Comparison of ENCODE assay signal across 8 mouse cellular contexts in the genomic region with DNA sequence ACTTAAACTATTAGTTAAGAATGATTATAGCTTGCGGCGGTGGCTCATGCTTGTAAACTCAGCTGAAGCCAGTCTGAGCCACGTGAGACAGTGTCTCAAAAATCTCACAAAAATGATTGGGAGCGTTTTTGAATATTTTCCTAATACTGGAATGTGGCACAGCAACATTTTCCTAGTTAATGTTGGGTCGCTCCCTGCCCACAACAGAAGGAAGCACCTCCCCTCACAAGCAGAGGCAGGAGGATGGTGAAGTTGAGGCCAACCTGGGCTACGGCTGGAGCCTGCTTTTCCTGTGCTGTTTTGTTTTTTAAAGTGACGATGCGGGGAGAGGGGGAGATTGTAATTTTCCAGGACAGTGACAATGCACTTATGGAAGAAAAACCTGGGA. TPM values are rescaled to one million over a fixed set of nuclear protein-coding genes. Genes with fewer than 3 reads are reported as not detected.
A peak's percentile ranks its signal among the peaks of the same experiment; 100 is the strongest.
DNase-seq lines count a peak whose midpoint lies in the region; ATAC-seq lines count a peak whose summit lies in the region.

No protein-coding gene starts in this region.

- peak overlapping the region; percentile 92 for H3K27ac ChIP-seq in lung, embryonic 15.5 days
- H3K27ac ChIP-seq in embryonic facial prominence, embryonic 15.5 days (replicated peaks), result peak overlapping the region; percentile 93
- peak overlapping the region; percentile 97 for H3K27ac ChIP-seq in intestine, embryonic 15.5 days
- peak overlapping the region; percentile 94 for H3K27ac ChIP-seq in midbrain, embryonic 12.5 days (replicated peaks)

- H3K9ac ChIP-seq in lung, embryonic 15.5 days, result peak overlapping the region; percentile 74
- H3K9ac ChIP-seq in embryonic facial prominence, embryonic 15.5 days, result peak overlapping the region; percentile 79
- peak overlapping the region; percentile 94 for H3K9ac ChIP-seq in intestine, embryonic 15.5 days
- peak overlapping the region; percentile 92 for H3K9ac ChIP-seq in midbrain, embryonic 12.5 days (replicated peaks)

- no peaks in the 10 kb centered on the region for H3K27me3 ChIP-seq in lung, embryonic 15.5 days
- no peaks in the 10 kb centered on the region for H3K27me3 ChIP-seq in embryonic facial prominence, embryonic 15.5 days
- no peaks in the 10 kb centered on the region for H3K27me3 ChIP-seq in intestine, embryonic 15.5 days (replicated peaks)
- no peaks in the 10 kb centered on the region for H3K27me3 ChIP-seq in midbrain, embryonic 12.5 days

- ATAC-seq in lung, embryonic 15.5 days (ENCODE audit: borderline replicate concordance, extremely low read depth, low FRiP score, low TSS enrichment), result peak; percentile 29; the same call in 1 of the 2 replicates
- ATAC-seq in embryonic facial prominence, embryonic 15.5 days (ENCODE audit: insufficient number of reproducible peaks, low FRiP score, low TSS enrichment, low read depth), result no peak
- peak; percentile 11; the same call in 1 of the 2 replicates for ATAC-seq in intestine, embryonic 15.5 days
- ATAC-seq in midbrain, embryonic 12.5 days (ENCODE audit: low FRiP score, low read depth), result no peak

- no peaks in the 10 kb centered on the region for H3K9me3 ChIP-seq in lung, embryonic 15.5 days
- no peaks in the 10 kb centered on the region for H3K9me3 ChIP-seq in embryonic facial prominence, embryonic 15.5 days (replicated peaks)
- no peaks in the 10 kb centered on the region for H3K9me3 ChIP-seq in intestine, embryonic 15.5 days
- H3K9me3 ChIP-seq in midbrain, embryonic 12.5 days, result no peaks in the 10 kb centered on the region

- H3K4me1 ChIP-seq in lung, embryonic 15.5 days, result peaks cover 16% of the 10 kb centered on the region
- peaks cover 14% of the 10 kb centered on the region for H3K4me1 ChIP-seq in embryonic facial prominence, embryonic 15.5 days
- 0 out of 2 replicates have a peak, but pooled peaks cover 10% of the 10 kb centered on the region for H3K4me1 ChIP-seq in intestine, embryonic 15.5 days (replicated peaks)
- H3K4me1 ChIP-seq in midbrain, embryonic 12.5 days, result peaks cover 14% of the 10 kb centered on the region

- 2% methylated on average over 8 of the region's 8 CpGs for WGBS in lung, embryonic 15.5 days
- WGBS in embryonic facial prominence, embryonic 15.5 days, result 5% methylated on average over 8 of the region's 8 CpGs
- WGBS in intestine, embryonic 15.5 days, result 2% methylated on average over 8 of the region's 8 CpGs
- 7% methylated on average over 8 of the region's 8 CpGs for WGBS in midbrain, embryonic 12.5 days

- peak overlapping the region; percentile 49 for H3K4me2 ChIP-seq in lung, embryonic 15.5 days
- peak overlapping the region; percentile 60 for H3K4me2 ChIP-seq in embryonic facial prominence, embryonic 15.5 days (replicated peaks)
- H3K4me2 ChIP-seq in intestine, embryonic 15.5 days (replicated peaks), result peak overlapping the region; percentile 67
- H3K4me2 ChIP-seq in midbrain, embryonic 12.5 days (replicated peaks), result peak overlapping the region; percentile 60

- DNase-seq in lung, postnatal 14 days, result no peak
- no peak for DNase-seq in left cerebral cortex, adult 11 months (ENCODE audit: low spot score)
- DNase-seq in cerebellum, postnatal 36 days, result no peak
- no peak for DNase-seq in right cerebral cortex, postnatal 10 days (ENCODE audit: low spot score in 2 of 2)

- peak overlapping the region; percentile 57 for H3K4me3 ChIP-seq in lung, embryonic 15.5 days
- peak overlapping the region; percentile 65 for H3K4me3 ChIP-seq in embryonic facial prominence, embryonic 15.5 days (replicated peaks)
- peak overlapping the region; percentile 79 for H3K4me3 ChIP-seq in intestine, embryonic 15.5 days (replicated peaks)
- H3K4me3 ChIP-seq in midbrain, embryonic 12.5 days, result peak overlapping the region; percentile 75

- H3K36me3 ChIP-seq in lung, embryonic 15.5 days, result peaks cover 30% of the 10 kb centered on the region
- H3K36me3 ChIP-seq in embryonic facial prominence, embryonic 15.5 days, result peaks cover 30% of the 10 kb centered on the region
- H3K36me3 ChIP-seq in intestine, embryonic 15.5 days, result peaks cover 23% of the 10 kb centered on the region
- H3K36me3 ChIP-seq in midbrain, embryonic 12.5 days, result peaks cover 30% of the 10 kb centered on the region

RNA-seq across cellular contexts. Expression of a gene that starts 0.7 kb away (rescaled TPM):
- polyA plus RNA-seq in lung, embryonic 15.5 days (2015; fragmentation: Nextera tagmentation; extraction: Ambion mirVana), result 90.4 and 90.6 TPM in 2 replicates
- polyA plus RNA-seq in embryonic facial prominence, embryonic 15.5 days (2015; fragmentation: Nextera tagmentation; extraction: Ambion mirVana), result 70.0 and 71.2 TPM in 2 replicates
- 122 and 137 TPM in 2 replicates for polyA plus RNA-seq in intestine, embryonic 15.5 days (2015; fragmentation: Nextera tagmentation; extraction: Ambion mirVana)
- 53.7 and 68.0 TPM in 2 replicates for polyA plus RNA-seq in midbrain, embryonic 12.5 days (2016; fragmentation: Nextera tagmentation; extraction: Ambion mirVana)

RNA-seq across cellular contexts. Expression of a gene that starts 12.8 kb away (rescaled TPM):
- polyA plus RNA-seq in lung, embryonic 15.5 days (2015; fragmentation: Nextera tagmentation; extraction: Ambion mirVana), result 258 and 262 TPM in 2 replicates
- polyA plus RNA-seq in embryonic facial prominence, embryonic 15.5 days (2015; fragmentation: Nextera tagmentation; extraction: Ambion mirVana), result 253 and 275 TPM in 2 replicates
- 250 and 257 TPM in 2 replicates for polyA plus RNA-seq in intestine, embryonic 15.5 days (2015; fragmentation: Nextera tagmentation; extraction: Ambion mirVana)
- polyA plus RNA-seq in midbrain, embryonic 12.5 days (2016; fragmentation: Nextera tagmentation; extraction: Ambion mirVana), result 367 and 378 TPM in 2 replicates

RNA-seq across cellular contexts. Expression of a gene that starts 15.7 kb away (rescaled TPM):
- 1.9 and 2.0 TPM in 2 replicates for polyA plus RNA-seq in lung, embryonic 15.5 days (2015; fragmentation: Nextera tagmentation; extraction: Ambion mirVana)
- 13.0 and 17.2 TPM in 2 replicates for polyA plus RNA-seq in embryonic facial prominence, embryonic 15.5 days (2015; fragmentation: Nextera tagmentation; extraction: Ambion mirVana)
- 1.4 and 2.1 TPM in 2 replicates for polyA plus RNA-seq in intestine, embryonic 15.5 days (2015; fragmentation: Nextera tagmentation; extraction: Ambion mirVana)
- 5.3 and 5.5 TPM in 2 replicates for polyA plus RNA-seq in midbrain, embryonic 12.5 days (2016; fragmentation: Nextera tagmentation; extraction: Ambion mirVana)

RNA-seq across cellular contexts. Expression of a gene that starts 42.9 kb away (rescaled TPM):
- 26.0 and 35.4 TPM in 2 replicates for polyA plus RNA-seq in lung, embryonic 15.5 days (2015; fragmentation: Nextera tagmentation; extraction: Ambion mirVana)
- polyA plus RNA-seq in embryonic facial prominence, embryonic 15.5 days (2015; fragmentation: Nextera tagmentation; extraction: Ambion mirVana), result 37.0 and 39.8 TPM in 2 replicates
- polyA plus RNA-seq in intestine, embryonic 15.5 days (2015; fragmentation: Nextera tagmentation; extraction: Ambion mirVana), result 23.0 and 29.3 TPM in 2 replicates
- 36.5 and 41.9 TPM in 2 replicates for polyA plus RNA-seq in midbrain, embryonic 12.5 days (2016; fragmentation: Nextera tagmentation; extraction: Ambion mirVana)

RNA-seq across cellular contexts. Expression of a gene that starts 43.0 kb away (rescaled TPM):
- polyA plus RNA-seq in lung, embryonic 15.5 days (2015; fragmentation: Nextera tagmentation; extraction: Ambion mirVana), result 56.2 and 57.4 TPM in 2 replicates
- polyA plus RNA-seq in embryonic facial prominence, embryonic 15.5 days (2015; fragmentation: Nextera tagmentation; extraction: Ambion mirVana), result 48.9 and 50.6 TPM in 2 replicates
- 79.9 and 80.6 TPM in 2 replicates for polyA plus RNA-seq in intestine, embryonic 15.5 days (2015; fragmentation: Nextera tagmentation; extraction: Ambion mirVana)
- polyA plus RNA-seq in midbrain, embryonic 12.5 days (2016; fragmentation: Nextera tagmentation; extraction: Ambion mirVana), result 60.0 TPM in 2 replicates

Comparison
In these comparisons a context has a peak if more than half of its experiments do, and no peak if none do; other contexts are left out.
1. ATAC-seq: peak in lung, embryonic 15.5 days (single experiment) and intestine, embryonic 15.5 days (single experiment); none in embryonic facial prominence, embryonic 15.5 days (single experiment) and midbrain, embryonic 12.5 days (single experiment).
2. Peak in every context shown above with its lines, with median percentiles within 50 percentile points of each other: H3K27ac ChIP-seq, H3K4me2 ChIP-seq, H3K4me3 ChIP-seq and H3K9ac ChIP-seq.